Mouse (Mus musculus) erythroblast, embryonic 14.5 days (primary cell): ENCODE results near the gene Fam166a.

Source experiments
- GATA1 ChIP-seq: IDR thresholded peaks from 2 replicates; pipeline ENCODE4 v1.6.1; 2012; ENCODE audit warnings: low read length, inconsistent platforms, mixed read lengths
- TAL1 ChIP-seq: IDR thresholded peaks from 3 replicates; pipeline ENCODE4 v1.6.1; 2012; ENCODE audit warnings: low read length, inconsistent platforms, mixed read lengths

DNA sequence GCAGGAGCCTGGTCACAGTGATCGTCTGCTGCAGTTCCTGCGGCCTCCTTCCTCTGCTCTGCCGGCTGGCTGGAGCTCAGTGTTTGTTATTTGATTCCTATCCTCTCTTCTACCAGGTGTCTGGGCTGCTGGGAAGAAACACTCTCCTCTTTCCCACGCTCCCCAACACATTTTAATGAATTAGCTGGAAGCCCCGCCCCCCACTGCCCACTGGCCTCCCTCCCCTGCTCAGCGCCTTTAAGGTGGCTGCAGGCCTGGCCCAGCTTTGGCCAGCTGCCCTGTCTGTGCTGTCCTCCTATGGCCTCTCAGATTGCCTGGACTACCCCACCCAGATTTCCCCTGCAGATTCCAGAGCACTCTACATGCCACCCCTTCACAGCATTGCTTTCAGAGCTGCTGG is 40.9 kb upstream of the Fam166a start:
- TF ChIP-seq GATA1 (no peak), TAL1 (no peak)
